Mouse (Mus musculus): ENCODE measurements around the gene Ube2t. TPM values are rescaled to one million over a fixed set of nuclear protein-coding genes. Genes with fewer than 3 reads are reported as not detected.

The Ube2t gene
- total RNA-seq, 4 experiments from 2014 or later: 0.70 to 1.7 (median 1.1) TPM

Other genes starting within 250 kb of the Ube2t start
- gene Ppp1r12b, start 6.6 kb upstream of the Ube2t start, total RNA-seq (2022): 10 to 100 TPM; 10.3 to 23.7 (median 15.7) TPM
- gene Lgr6, start 142.7 kb downstream of the Ube2t start, total RNA-seq (2022): 1 to 10 TPM in 2 of 4 experiments, under 1 TPM in 2; 0.40 to 2.2 (median 1.1) TPM
- 1 to 10 TPM; 1.4 to 1.5 (median 1.4) TPM for gene Ptpn7, start 170.1 kb downstream of the Ube2t start, total RNA-seq (2022)
- 10 to 100 TPM; 57.5 to 77.4 (median 68.5) TPM for gene Arl8a, start 184.3 kb downstream of the Ube2t start, total RNA-seq (2022)
- gene Gpr37l1, start 205.1 kb downstream of the Ube2t start, total RNA-seq (2022): 1 to 10 TPM in 3 of 4 experiments, under 1 TPM in 1; 0.80 to 1.9 (median 1.3) TPM